ENCODE assay signal across 7 mouse cellular contexts in genomic region chr19:44465960-44466525, GRCm38 (mm10). TPM values are rescaled to one million over a fixed set of nuclear protein-coding genes. Genes with fewer than 3 reads are reported as not detected.
"Had no signal": no experiment of that assay in that cellular context is flagged by ENCODE, and none has a peak within 500 bp of the region (broad histone marks: within the 10 kb centered on the region; RNA-seq: fewer than 3 reads in every experiment).

No protein-coding gene starts in this region.

RNA-seq across cellular contexts. Expression of gene Wnt8b, which starts 27.2 kb away (rescaled TPM):
- polyA plus RNA-seq: limb, embryonic 11.5 days; limb, embryonic 15.5 days; liver, embryonic 12.5 days; liver, embryonic 16.5 days; lung, embryonic 14.5 days; small intestine, adult 2 months; stomach, embryonic 16.5 days had no signal
